Mouse (Mus musculus): ENCODE results near the gene Krtap5-4.
"Not testable (repeated sequence)": the region's sequence is repeated elsewhere in the genome, so short reads cannot be mapped to it uniquely, and the experiment has no call there.

Krtap5-4 gene

GRCm38 (mm10) chr7:142303249-142303648 is at the start of gene Krtap5-4:
TSS of gene Krtap5-4 (plus strand) at chr7:142303549.
- no peak for DNase-seq (ENCODE audit: low spot score in 2 of 2)

- peak in 1 of 2 experiments; percentile 37 for DNase-seq (ENCODE audit: low spot score in 2 of 2)
Measured at GRCm38 (mm10) chr7:142255517-142255916, 47.8 kb upstream of the Krtap5-4 start.

GRCm38 (mm10) chr7:142258254-142258653 is 45.1 kb upstream of the Krtap5-4 start, which contains the start of gene Gm2431:
TSS of gene Gm2431 (minus strand) at chr7:142258354.
- DNase-seq (ENCODE audit: low spot score in 2 of 2), result not testable (repeated sequence)

DNA sequence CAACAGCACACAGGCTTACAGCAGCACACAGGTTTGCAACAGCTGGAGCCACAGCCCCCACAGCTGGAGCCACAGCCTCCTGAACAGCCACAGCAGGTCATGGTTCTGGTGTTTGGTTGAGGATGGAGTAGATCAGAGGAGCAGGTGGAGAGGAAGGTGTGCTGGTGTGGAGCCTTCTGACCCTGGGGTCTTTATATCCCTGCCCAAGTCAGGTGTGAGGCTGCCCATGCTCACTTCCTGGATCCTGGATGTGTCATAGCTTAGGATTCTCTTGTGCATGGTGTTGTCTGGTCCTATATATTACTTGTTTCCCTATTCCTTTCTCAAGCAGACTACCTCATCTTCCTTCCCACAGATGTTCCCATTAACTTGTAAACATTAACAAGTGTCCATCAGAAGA is 29.1 kb upstream of the Krtap5-4 start, which contains the start of gene Gm4559:
Gene Gm4559, minus strand, starts transcription at position 101 of the 400 bp plus-strand sequence.
- DNase-seq (ENCODE audit: low spot score in 2 of 2), result not testable (repeated sequence)

DNA sequence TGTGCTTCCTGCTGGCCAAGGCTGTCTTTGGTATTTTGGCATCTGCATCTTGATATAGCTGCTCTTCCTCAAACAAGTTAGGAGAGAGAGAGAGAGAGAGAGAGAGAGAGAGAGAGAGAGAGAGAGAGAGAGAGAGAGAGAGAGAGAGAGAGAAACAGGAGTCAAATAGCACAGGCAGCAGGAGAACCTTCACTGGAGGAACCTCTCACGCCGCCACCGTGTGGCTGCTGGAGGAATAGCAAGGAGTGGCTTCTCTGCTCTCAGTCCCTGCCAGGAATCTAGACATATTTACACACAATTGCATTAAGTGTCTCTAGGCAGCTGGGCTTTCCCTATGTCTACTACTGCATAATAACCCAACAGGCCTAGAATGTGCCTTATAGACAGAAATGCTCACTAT is 25.2 kb upstream of the Krtap5-4 start:
- DNase-seq (ENCODE audit: low spot score in 2 of 2), result peak in 1 of 2 experiments; percentile 53

DNA sequence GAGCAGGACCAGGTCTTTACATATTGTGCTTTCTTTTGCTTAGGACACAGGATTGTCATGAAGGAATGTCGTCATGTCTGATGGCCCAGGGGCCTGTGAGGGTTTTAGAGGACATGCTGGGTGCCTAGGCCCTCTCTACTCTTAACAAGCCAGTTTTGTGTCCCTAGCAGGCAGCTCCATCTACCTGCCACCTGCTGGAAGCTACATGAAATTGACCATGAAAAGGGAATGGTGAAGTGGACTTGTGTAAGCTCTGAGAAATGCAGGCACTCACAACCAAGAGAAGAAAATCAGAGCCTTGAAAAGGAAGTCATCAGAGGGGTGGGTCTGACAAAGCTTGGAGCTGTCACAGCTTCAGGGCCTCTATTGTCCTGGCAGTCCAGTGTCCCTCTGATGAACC is 24.1 kb upstream of the Krtap5-4 start:
- not testable (repeated sequence) for DNase-seq (ENCODE audit: low spot score in 2 of 2)

DNA sequence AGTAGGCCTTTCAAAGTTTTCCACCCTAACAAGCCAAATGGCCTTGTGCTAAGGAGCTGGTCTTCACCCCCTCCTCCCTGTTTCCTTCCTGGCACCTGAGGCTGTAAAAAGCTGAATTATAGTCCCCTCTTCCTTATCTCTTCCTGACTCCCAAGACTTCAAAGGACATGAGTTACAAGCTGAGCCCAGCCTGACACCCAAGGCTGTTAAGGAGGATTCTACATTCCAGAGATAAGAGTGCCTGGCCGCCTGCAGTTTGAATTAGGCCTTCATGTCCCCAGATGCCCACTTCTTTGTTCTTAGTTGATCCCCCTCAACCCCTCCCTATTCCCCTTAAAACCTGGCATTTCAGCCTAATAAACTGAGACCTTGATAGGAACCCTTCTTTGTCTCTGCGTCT is 20.5 kb upstream of the Krtap5-4 start:
- not testable (repeated sequence) for DNase-seq (ENCODE audit: low spot score in 2 of 2)

- peak in 1 of 2 experiments; percentile 26 for DNase-seq (ENCODE audit: low spot score in 2 of 2)
Measured at GRCm38 (mm10) chr7:142284023-142284591, 19.2 kb upstream of the Krtap5-4 start.

DNA sequence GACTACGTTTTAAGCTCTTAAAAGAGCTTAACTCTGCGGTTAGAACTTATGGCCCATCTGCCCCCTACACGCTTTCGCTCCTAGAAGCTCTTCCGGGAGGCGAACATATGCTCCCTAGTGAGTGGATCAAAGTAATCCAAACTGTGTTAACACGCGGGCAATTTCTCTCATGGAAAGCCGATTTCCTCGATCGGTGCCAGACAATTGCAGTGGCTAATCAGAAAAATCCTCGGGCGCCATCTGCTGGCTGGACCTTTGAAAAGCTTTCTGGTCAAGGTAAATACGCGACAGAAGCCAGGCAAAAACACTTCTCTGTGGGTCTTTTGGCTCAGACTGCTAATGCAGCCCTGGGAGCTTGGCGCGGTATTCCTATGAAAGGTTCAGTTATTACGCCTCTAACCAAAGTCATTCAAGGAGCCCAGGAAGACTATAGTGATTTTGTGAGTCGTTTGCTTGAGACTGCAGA is 18.7 kb upstream of the Krtap5-4 start:
- peak; percentile 55 to 94 for DNase-seq (ENCODE audit: low spot score in 2 of 2)

DNA sequence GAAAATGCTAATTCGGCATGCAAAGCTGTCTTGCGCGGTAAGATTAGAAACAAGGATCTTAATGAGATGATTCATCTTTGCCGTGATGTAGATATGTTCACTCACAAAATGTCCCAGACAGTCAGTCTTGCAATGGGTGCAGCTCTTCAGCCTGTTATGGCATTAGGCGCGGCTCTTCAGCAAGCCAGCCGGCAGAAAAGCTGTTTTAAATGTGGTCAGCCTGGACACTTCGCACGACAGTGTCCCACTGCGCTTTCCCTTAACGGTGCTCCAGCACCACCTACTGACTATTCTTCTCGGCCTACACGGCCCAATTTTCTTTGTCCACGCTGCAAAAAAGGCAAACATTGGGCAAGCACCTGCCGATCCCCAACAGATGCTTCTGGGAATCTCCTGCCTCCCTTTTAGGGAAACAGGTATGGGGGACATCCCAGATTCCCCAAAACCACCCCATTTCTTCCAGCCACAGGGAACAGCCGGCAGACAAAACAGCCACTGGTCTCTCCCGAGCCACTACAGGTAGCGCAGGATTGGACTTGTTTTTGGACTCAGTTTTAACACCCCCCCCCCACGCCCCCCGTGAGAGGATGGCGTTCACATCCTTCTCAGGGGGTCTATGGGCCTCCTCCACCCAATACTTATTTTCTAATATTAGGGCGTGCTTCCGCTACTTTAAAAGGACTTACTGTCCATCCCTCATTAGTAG is 18.1 kb upstream of the Krtap5-4 start:
- DNase-seq (ENCODE audit: low spot score in 2 of 2), result peak in 1 of 2 experiments; percentile 21

DNA sequence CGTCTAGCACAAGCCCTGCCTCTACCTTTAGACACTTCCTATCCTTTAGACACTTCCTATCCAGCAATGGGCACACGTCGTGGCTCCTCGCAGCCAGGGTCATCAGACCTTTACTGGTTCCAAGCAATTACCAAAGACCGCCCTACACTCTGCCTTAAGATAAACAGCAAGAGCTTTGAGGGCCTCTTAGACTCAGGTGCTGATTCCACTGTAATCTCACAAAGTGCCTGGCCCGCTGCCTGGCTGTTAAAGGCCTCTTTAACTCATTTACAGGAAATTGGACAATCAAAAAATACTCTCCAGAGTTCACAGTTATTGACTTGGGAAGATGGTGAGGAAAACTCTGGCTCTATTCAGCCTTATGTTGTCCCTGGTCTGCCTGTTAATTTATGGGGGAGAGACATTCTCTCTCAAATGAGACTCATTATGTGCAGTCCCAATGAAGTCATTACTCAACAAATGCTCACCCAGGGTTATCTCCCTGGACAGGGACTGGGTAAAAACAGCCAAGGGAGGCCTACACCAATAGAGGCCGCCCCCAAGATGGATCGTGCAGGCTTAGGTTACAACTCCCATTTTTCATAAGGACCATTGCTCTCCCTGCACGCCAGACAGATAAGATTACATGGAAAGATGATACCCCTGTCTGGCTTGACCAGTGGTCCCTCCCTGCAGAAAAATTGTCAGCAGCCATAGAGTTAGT is 17.3 kb upstream of the Krtap5-4 start:
- DNase-seq (ENCODE audit: low spot score in 2 of 2), result not testable (repeated sequence)

DNA sequence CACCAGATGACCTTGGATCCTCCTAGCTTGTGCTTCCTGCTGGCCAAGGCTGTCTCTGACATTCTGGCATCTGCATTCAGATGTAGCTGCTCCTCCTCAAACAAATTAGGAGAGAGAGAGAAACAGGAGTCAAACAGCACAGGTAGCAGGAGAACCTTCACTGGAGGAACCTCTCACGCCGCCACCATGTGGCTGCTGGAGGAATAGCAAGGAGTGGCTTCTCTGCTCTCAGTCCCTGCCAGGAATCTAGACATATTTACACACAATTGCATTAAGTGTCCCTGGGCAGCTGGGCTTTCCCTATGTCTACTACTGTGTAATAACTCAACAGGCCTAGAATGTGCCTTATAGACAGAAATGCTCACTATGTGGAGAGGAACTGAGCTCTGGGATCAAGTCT is 9.5 kb upstream of the Krtap5-4 start:
- DNase-seq (ENCODE audit: low spot score in 2 of 2), result not testable (repeated sequence)

GRCm38 (mm10) chr7:142295418-142295817 is 7.9 kb upstream of the Krtap5-4 start:
- no peak for DNase-seq (ENCODE audit: low spot score in 2 of 2)

GRCm38 (mm10) chr7:142296108-142296507 is 7.2 kb upstream of the Krtap5-4 start:
- DNase-seq (ENCODE audit: low spot score in 2 of 2), result not testable (repeated sequence)

- not testable (repeated sequence) for DNase-seq (ENCODE audit: low spot score in 2 of 2)
Measured at GRCm38 (mm10) chr7:142297018-142297417, 6.3 kb upstream of the Krtap5-4 start, which contains the start of gene Krtap5-1. TSS of gene Krtap5-1 (minus strand) at chr7:142297118.

- not testable (repeated sequence) for DNase-seq (ENCODE audit: low spot score in 2 of 2)
Measured at GRCm38 (mm10) chr7:142303929-142304328, 580 bp downstream of the Krtap5-4 start.

DNA sequence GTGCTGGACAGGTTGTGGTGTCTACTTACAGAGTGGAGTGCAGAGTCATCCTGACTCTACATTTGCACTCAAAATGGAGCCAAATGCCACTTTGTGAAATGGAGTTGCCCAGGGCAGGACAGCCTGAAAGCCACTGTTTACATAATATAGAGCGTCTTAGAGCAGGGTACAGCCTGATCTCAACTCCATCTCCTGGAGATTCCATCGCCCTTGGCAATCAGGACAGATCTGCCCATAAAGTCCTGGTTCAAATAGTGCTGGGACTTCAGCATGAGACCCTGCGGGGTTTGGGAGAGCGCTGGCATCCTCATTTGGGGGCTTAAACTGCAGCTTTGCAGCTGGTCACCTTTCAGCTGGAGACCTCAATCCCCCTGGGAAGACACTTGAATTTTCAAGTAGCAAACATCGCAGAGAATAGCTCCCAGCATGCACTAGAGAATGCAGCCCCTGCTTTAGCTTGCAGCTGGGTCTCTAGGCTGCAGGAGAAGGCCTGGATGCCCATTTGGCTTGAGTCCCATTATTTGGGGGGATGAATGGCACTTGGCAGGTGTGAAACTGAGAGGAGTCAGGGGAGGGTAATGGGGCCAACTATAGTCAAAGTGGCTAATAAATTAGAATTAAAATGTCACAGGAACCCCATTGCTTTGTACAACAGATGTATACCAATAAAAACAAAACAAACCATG is 11.4 kb downstream of the Krtap5-4 start:
- DNase-seq (ENCODE audit: low spot score in 2 of 2), result no peak

GRCm38 (mm10) chr7:142316558-142316957 is 13.2 kb downstream of the Krtap5-4 start:
- DNase-seq (ENCODE audit: low spot score in 2 of 2), result peak in 1 of 2 experiments; percentile 31

GRCm38 (mm10) chr7:142317216-142317615 is 13.9 kb downstream of the Krtap5-4 start:
- DNase-seq (ENCODE audit: low spot score in 2 of 2), result no peak

DNA sequence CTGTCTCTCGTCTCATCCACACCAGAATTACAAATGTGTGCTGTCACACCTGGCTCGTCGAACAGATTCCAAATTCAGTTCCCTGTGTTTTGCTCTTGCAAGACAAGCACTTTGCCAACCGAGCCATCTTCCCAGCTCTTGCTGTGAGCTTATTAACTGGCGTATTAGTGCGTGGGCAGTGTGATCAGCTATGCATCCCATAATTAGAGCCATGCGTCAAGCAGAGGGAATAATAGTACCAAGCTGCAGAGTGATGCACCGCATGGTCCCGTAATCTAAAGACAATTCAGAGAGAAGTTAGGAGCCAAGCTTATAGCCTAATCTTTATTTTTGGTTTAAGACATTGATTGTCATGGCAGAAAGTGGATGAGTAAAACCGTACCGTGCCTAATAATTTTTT is 15.8 kb downstream of the Krtap5-4 start:
- DNase-seq (ENCODE audit: low spot score in 2 of 2), result peak in 1 of 2 experiments; percentile 51

DNA sequence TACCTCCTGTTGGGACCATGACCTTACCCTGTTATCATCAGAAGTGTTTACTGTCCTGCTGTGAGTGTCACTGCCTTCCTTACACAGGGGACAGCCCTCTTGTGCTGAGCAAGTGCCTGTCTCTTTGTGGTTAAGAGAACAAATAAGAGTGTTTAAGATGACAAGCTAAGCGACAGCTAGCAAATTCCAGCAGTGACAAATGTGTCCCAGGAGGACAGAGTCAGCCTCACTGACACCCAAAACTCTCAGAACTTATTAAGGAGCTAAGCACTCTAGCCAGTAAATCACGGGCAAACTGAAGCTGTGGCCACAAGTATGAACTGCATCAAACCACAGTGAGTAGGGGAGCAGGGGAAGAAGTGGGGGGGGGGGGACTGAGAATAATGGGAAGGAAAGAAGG is 17.6 kb downstream of the Krtap5-4 start:
- no peak for DNase-seq (ENCODE audit: low spot score in 2 of 2)

All from left cerebral cortex, adult 9 months (tissue).